Mouse (Mus musculus) left cerebral cortex, adult 2 months (tissue): ENCODE results near the gene Card6. TPM values are rescaled to one million over a fixed set of nuclear protein-coding genes. Genes with fewer than 3 reads are reported as not detected.

Source experiments
- DNase-seq, 2 experiments: peaks; one replicate each; pipeline ENCODE4 v3.0.0; 2021 to 2022; ENCODE audit warnings: low spot score in 2 of 2, mixed read lengths in 1 of 2; ENCODE audit errors: extremely low spot score in 1 of 2
- H3K27ac ChIP-seq: fragments of 200-600 bp; 2 replicates; pipeline ENCODE4 v1.8.1; 2022
- H3K4me3 ChIP-seq: fragments of 200-600 bp; 2 replicates; pipeline ENCODE4 v1.8.1; 2022
- CTCF ChIP-seq: fragments of 200-600 bp; IDR thresholded peaks from 2 replicates; pipeline ENCODE4 v1.8.1; 2022; ENCODE audit warnings: antibody characterized with exemption, mild to moderate bottlenecking, moderate library complexity
- intact Hi-C: fragments of 180-260 bp; cut with DNase I; formaldehyde crosslinking; loops from one replicate; pipeline ENCODE4 v1.15.1; 2025
- total RNA-seq, 2 experiments: library from RNA; stranded (reverse); gene quantifications; 2 replicates each; pipeline ENCODE4 v1.2.3; 2021

Card6 gene
- total RNA-seq, 2 experiments from 2014 or later, result 2.2 to 2.7 TPM

- intact Hi-C loops, result loop anchor here (5.0 kb wide), 2 partner anchors 1049 to 1149 kb away; no protein-coding TSS in a partner anchor
- no peak for DNase-seq
- Histone ChIP-seq H3K27ac (no peak overlapping the region), H3K4me3 (no peak overlapping the region)
- no peak for TF ChIP-seq CTCF
Measured at GRCm38 (mm10) chr15:5105891-5106290, 2.4 kb downstream of the Card6 start.

DNA sequence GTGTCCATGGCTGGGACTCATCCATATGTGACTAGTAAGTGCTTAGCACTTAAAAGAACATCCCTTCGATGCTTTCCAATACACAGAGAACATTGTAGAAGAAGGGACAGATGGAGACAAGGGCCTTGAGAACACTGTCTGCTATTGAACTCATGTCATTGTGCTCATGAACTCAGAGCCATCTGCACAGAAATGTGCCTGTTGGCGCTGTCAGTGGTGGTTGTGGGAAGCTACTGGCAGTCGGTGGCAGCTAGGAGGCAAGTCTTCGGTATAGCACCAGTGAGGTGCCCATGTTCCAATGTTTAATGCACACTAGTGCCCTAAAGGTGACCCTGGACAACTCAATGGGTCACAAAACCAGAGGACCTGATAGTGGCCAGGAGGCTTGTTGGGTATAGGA is 6.0 kb downstream of the Card6 start:
- intact Hi-C loops, result no loop called here
- H3K4me3 ChIP-seq, result no peak overlapping the region
- TF ChIP-seq CTCF, result no peak
- no peak overlapping the region for H3K27ac ChIP-seq
- no peak for DNase-seq

GRCm38 (mm10) chr15:5097376-5097775 is 11.0 kb downstream of the Card6 start:
- Histone ChIP-seq H3K27ac (no peak overlapping the region), H3K4me3 (no peak overlapping the region)
- DNase-seq, result no peak
- no peak for TF ChIP-seq CTCF
- intact Hi-C loops, result no loop called here

GRCm38 (mm10) chr15:5095534-5096301 is 12.6 kb downstream of the Card6 start:
- no peak for TF ChIP-seq CTCF
- no peak overlapping the region for H3K4me3 ChIP-seq
- DNase-seq, result no peak
- no peak overlapping the region for H3K27ac ChIP-seq
- intact Hi-C loops, result no loop called here

DNA sequence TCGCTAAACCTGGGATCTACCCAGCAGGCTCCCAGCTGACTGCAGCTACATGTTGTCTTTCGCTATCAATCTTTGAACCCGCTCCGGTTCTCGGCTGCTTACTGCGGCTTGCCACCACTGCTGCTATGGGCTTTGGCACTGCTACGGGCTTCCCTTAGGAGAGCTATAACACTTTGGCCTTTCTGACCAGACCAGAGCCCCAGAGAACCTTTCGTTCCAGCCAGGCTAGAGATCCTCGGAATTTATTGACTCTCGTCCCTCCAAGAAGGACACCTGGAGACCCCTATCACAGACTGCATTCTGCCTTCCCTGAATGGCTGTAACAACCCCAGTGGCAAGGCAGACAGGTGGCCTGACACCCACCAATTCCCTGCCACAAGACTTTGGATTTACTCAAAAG is 18.2 kb downstream of the Card6 start:
- intact Hi-C loops, result no loop called here

DNA sequence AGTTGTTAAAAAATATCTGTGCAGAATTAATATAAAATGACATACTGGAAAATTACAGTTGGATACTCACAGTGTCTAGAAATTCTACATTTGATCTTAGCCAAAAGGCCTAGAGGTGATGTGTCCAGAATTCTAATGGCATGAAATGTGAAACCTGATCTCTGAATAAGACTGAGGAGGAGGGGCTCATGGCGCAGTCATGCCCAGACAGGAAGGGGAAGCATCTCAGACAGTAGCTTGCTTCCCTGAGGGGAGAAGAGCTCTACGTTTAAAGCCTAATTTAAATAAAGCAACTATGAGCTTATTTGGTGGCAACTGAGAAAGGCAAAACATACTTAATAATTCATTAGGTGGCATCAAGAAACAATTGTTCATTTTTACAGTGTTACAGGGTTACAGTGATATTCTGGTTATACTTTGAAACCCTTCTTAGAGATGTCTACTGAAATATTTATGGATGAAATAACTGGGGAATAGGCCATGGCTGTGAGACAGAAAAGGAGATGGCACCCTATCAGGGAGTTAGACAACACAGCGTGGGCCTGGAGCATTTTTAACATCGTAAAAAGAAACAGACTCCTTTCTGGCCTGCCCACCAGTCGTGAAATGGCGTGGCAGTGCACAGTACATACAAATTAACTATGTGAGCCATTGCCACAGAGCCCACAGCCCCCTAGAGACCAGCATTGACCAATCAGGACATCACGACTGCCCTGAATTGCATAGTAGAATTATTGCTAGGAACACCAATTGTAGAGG is 19.3 kb downstream of the Card6 start:
- no peak overlapping the region for H3K27ac ChIP-seq
- intact Hi-C loops, result no loop called here
- TF ChIP-seq CTCF, result no peak

More for the DNA sequence above, 18.2 kb downstream of the Card6 start:
- TF ChIP-seq CTCF, result no peak
- Histone ChIP-seq H3K4me3 (no peak overlapping the region), H3K27ac (no peak overlapping the region)
- DNase-seq, result no peak

GRCm38 (mm10) chr15:5086162-5086561 is 22.2 kb downstream of the Card6 start:
- Histone ChIP-seq H3K27ac (no peak overlapping the region), H3K4me3 (no peak overlapping the region)
- DNase-seq, result no peak
- intact Hi-C loops, result loop anchor here (2.0 kb wide), 1 partner anchor 1123 kb away; no protein-coding TSS in a partner anchor
- TF ChIP-seq CTCF, result peak; percentile 62

More for the DNA sequence above, 19.3 kb downstream of the Card6 start:
- no peak overlapping the region for H3K4me3 ChIP-seq
- DNase-seq, result no peak

- intact Hi-C loops, result no loop called here
- TF ChIP-seq CTCF, result no peak
- no peak overlapping the region for H3K27ac ChIP-seq
- DNase-seq, result no peak
- no peak overlapping the region for H3K4me3 ChIP-seq
Measured at GRCm38 (mm10) chr15:5081235-5081634, 27.1 kb downstream of the Card6 start.

- H3K4me3 ChIP-seq, result no peak overlapping the region
- peak; percentile 53 to 56 for DNase-seq
- intact Hi-C loops, result loop anchor here (2.0 kb wide), 1 partner anchor 1012 kb away; no protein-coding TSS in a partner anchor
- peak; percentile 94 for TF ChIP-seq CTCF
- H3K27ac ChIP-seq, result no peak overlapping the region
Measured at GRCm38 (mm10) chr15:5068801-5069518, 39.4 kb downstream of the Card6 start.

DNA sequence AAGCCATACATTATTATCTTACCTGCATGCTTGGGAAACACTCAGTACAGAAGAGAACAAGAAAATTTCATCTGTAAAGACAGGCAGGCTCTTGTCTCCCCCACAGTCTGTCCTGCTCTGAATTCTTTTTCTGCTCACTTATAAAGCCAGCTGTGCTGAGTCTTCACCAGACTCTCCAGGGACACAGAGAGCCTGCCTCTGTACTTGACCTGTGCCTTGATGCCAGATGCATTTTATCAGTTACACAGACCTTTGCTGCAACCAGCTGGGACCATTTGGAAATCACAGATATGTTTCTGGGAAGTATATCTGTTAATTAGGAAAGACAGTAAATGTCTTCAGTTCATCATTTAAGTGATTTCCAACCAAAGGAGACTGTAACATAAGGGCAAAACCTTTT is 44.7 kb downstream of the Card6 start, which contains the start of gene C7:
Gene C7 (minus strand): TSS at position 106 of the 400 bp plus-strand sequence.
- DNase-seq, result no peak
- Histone ChIP-seq H3K27ac (no peak within 1 kb of the TSS), H3K4me3 (no peak within 1 kb of the TSS)
- TF ChIP-seq CTCF, result no peak
- intact Hi-C loops, result no loop called here

Other genes starting within 250 kb of the Card6 start
- gene Mroh2b, start 209.8 kb downstream of the Card6 start, total RNA-seq, result not detected
- gene C7, start 44.8 kb downstream of the Card6 start, total RNA-seq, result under 1 TPM; 0.65 to 0.81 TPM
- 100 to 1,000 TPM; 252 to 283 TPM for gene Rpl37, start 8.1 kb upstream of the Card6 start, total RNA-seq
- gene Prkaa1, start 35.3 kb upstream of the Card6 start, total RNA-seq, result 10 to 100 TPM; 20.1 to 21.7 TPM
- 10 to 100 TPM; 90.7 to 95.1 TPM for gene Ttc33, start 77.0 kb upstream of the Card6 start, total RNA-seq
- gene Ptger4, start 135.6 kb upstream of the Card6 start, total RNA-seq, result 1 to 10 TPM; 1.1 to 1.2 TPM